Mouse (Mus musculus): ENCODE results near the gene Hspa2.
"Not testable (repeated sequence)": the region's sequence is repeated elsewhere in the genome, so short reads cannot be mapped to it uniquely, and the experiment has no call there.

The Hspa2 gene

DNA sequence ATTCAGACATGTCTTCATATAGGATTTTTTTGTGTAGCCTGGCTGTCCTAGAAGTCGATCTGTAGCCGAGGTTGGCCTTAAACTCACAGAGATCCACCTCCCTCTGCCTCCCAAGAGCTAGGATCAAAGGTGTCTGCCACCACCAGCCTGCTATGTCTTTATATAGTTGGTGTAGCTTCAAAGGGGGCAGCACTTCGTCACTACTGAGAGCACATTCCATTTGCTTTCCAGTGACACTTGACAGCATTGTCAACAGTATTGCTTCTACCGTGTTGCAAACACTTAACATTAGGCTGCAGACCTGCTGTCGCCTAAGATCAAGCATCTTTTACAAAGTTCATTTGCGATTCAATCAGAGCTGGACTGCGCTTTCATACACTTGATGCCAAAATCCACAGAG is 30.1 kb downstream of the Hspa2 start:
- no peak for DNase-seq (ENCODE audit: low read depth)

DNA sequence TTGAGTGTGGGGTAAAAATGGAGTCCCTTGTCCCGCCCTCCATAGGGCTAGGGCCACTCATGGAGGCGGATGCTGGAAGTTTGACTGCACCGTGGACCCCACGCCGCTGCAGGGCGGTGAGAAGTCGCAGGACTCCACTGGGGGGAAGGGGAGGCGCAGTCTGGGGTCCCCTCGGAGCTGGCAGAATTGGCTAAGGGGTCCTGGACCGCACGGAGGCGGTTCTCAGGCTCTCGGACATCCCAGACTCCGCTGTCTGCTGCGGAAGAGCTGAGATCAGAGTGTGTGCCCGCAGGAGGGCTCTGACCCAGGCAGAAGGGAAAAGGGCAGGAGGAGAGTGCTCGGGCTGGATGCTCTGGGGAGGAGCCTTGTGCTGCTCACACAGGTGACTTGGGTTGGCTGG is 31.1 kb downstream of the Hspa2 start:
- DNase-seq (ENCODE audit: low read depth) = no peak

GRCm38 (mm10) chr12:76435549-76435948 is 31.6 kb downstream of the Hspa2 start:
- no peak for DNase-seq (ENCODE audit: low read depth)

GRCm38 (mm10) chr12:76443488-76443887 is 39.5 kb downstream of the Hspa2 start:
- not testable (repeated sequence) for DNase-seq (ENCODE audit: low read depth)

DNA sequence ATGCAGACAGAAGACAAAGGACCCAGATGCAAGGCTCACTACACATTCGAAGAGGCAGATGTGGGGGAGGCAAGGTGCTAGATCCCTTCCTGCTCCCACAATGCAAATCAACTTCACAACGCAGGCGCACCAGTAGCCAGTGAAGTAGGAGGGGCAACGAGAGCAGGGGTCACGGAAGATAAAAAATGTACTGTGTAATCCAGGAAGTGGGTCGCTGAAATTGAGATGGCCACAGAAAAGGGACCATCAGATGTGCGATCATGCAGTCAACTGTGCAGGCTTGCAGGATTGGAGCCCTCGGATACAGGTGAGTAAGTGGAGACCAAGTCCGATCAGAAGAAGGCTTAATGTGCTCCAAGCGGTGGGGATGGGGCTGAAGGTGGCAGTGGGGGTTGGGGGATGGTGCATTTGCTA is 40.4 kb downstream of the Hspa2 start:
- no peak for DNase-seq (ENCODE audit: low read depth)

GRCm38 (mm10) chr12:76444862-76445261 is 40.9 kb downstream of the Hspa2 start:
- no peak for DNase-seq (ENCODE audit: low read depth)

GRCm38 (mm10) chr12:76446201-76446600 is 42.2 kb downstream of the Hspa2 start:
- no peak for DNase-seq (ENCODE audit: low read depth)

DNA sequence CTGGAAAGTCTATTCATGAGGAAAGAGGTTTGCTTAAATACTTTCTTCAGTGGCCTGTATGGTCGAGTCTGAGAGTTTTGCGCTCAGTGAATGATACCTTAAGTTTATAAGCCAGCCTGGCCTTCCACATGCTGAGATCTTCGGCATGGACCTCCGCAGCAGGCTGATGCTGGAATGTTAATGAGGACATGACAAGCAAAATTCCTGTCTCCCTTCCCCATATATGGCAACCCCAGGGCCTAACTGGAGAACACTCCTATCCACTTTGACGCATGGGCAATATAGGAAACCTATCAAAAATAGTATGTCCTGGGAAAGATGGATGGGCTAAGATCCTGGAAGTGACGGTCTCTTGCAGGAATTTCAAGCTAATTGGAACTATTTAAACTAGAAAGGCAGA is 44.2 kb downstream of the Hspa2 start:
- DNase-seq (ENCODE audit: low read depth) = no peak

- no peak for DNase-seq (ENCODE audit: low read depth)
Measured at GRCm38 (mm10) chr12:76452203-76452602, 48.2 kb downstream of the Hspa2 start.

All from c-Kit-positive CD71-positive TER-119-negative erythroid progenitor cells, embryonic 14.5 days (primary cell).